Mouse (Mus musculus) gastrocnemius, postnatal 4 days (tissue): ENCODE measurements around the gene Psenen. TPM values are rescaled to one million over a fixed set of nuclear protein-coding genes. Genes with fewer than 3 reads are reported as not detected.

Source experiments
- DNase-seq, 2 experiments: peaks; one replicate each; pipeline ENCODE4 v3.0.0; 2021 to 2022; ENCODE audit warnings: low spot score in 2 of 2, mixed read lengths in 2 of 2
- total RNA-seq, 2 experiments: library from RNA; stranded (reverse); gene quantifications; 2 replicates each; pipeline ENCODE4 v1.2.3; 2021

Psenen gene
- total RNA-seq, 2 experiments from 2014 or later, result 87.0 to 103 TPM

- no peak for DNase-seq
These were observed 6.4 kb downstream of the Psenen start for GRCm38 (mm10) chr7:30556894-30557536.

DNA sequence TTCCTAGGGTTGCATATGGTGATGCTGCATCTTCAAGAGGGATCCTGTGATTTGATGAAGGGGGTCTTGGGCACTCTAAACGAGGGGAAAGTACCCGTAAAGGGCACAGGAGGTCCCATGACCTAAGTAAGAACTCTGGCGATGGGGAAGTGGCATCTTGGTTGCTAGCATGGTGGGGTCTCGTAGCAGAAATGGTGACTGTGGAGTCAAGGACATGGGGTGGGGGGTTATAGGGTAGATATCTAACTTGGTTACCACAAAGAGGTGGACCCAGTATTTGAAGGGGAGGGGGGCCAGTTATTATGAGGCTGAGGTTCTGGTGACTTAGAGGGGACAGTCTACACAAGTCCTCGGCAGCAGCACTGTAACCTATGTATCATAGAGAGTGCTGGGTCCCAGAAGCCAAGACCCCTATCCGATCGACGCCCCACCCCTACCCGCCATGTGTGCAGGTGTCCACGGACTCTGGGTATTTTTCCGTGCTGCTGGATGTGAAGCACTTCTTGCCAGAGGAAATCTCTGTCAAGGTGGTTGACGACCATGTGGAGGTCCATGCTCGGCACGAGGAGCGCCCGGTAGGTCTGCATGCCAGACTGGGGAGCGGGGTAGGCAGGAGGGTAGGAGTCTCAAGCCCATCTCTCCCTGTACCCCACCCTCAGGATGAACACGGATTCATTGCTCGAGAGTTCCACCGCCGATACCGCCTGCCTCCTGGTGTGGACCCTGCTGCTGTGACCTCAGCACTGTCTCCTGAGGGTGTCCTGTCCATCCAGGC, 9.4 kb downstream of the Psenen start:
- no peak for DNase-seq

- peak in 1 of 2 experiments; percentile 54 for DNase-seq
These were observed 10.3 kb downstream of the Psenen start for GRCm38 (mm10) chr7:30553021-30553589.

- DNase-seq, result peak; percentile 91 to 98
These were observed 11.1 kb downstream of the Psenen start, which contains the start of the genes Hspb6 and Proser3 for GRCm38 (mm10) chr7:30552102-30553020. Hspb6 (plus strand) TSS chr7:30552178. Proser3 (minus strand) TSS chr7:30552299.

DNA sequence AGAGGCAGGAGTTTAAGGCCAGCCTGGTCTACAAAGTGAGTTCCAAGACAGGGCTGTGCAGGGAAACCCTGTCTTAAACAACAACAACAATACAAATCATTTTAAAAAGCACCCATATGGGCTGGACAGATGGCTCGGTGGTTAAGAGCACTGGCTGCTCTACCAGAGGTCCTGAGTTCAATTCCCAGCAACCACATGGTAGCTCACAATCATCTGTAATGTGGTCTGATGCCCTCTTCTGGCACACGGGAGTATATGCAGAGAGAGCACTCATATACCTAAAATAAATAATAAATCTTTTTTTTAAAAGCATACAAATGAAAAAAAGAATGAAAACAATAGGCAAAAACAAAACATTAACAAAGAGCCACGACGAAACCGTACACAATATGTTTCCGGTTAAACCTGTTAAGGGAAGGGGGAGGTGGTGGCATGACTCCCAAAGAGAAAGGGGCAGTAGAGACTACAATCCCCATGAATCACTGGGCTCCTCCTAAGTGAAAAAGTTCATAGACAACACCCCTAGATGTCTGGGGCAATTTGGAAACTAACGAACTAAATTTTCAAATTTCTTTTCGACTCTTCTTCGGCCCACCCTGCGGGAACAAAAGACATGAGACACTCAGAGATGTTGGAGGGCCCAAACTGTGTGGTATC, 11.9 kb downstream of the Psenen start:
- no peak for DNase-seq

- DNase-seq, result no peak
These were observed 12.8 kb downstream of the Psenen start for GRCm38 (mm10) chr7:30550603-30551002.

DNA sequence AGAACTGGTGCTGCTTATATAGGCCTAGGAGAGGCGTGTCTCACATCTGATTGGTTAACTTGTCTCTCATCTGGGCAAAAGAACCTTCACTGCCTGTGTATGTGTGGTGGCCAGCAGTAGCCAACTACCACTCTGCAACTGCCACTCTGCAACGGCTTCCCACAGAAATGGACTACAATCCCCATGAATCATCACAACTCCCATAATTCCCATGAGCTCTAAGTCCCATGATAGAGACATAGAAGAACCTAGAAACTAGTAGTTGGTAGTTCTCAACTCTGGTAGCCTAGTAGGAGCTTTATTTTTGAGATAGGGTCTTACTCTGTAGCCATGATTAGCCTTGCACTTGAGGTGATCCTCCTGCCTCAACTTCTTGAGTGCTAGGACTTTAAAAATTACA, 13.5 kb downstream of the Psenen start:
- no peak for DNase-seq

DNA sequence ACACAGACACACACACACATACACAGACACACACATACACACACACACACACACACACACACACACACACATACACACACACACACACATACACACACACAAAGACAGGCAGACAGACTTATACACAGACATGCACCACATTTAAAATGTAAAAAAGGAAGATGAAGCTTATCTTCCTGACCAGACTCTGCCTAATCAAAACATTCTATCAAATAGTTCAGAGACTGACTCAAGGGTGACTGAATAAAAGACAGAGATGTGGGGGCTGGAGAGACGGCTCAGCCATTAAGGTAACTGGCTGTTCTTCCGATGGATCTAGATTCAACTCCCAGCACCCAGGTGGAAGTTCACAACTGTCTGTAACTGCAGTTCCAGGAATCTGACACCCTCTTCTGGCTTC, 19.1 kb downstream of the Psenen start:
- no peak for DNase-seq

- no peak for DNase-seq
These were observed 22.9 kb downstream of the Psenen start for GRCm38 (mm10) chr7:30540572-30540971.

GRCm38 (mm10) chr7:30534633-30535577, 28.5 kb downstream of the Psenen start, which contains the start of gene Arhgap33:
Arhgap33 (minus strand) TSS chr7:30535060.
- peak; percentile 92 to 96 for DNase-seq

DNA sequence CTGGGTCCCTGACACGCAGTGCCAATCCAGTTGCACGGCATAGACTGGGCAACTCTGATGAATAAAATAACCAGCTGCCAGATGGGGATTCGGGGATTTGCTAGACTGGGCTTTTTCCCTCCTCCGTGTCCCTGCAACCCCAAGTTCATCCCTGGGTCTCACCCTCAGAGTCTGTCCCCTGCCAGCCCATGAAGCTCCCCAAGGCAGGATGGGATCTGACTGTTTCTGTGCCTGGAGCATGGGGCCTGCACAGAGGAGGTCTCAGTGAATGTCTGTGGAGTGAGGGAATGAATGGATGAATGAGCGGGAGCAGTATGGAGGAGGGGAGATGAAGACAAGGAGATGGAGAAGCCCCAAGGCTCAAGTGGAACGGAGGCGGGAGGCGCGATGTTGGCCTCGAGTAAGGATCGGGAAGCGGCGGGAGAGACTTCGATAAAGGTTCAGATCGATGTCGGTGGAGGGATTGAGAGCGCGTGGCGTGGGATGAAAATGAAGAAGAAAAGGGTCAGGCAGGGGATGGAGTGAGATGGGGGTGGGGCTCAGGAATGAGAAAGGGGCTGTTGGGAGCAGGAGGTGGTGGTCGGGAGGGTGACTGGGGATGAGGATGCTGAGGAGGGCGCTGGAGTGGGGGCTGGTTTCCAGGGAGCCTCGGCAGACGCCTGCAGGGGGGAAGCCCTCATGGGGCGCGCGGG, 29.3 kb downstream of the Psenen start:
- DNase-seq, result no peak

DNA sequence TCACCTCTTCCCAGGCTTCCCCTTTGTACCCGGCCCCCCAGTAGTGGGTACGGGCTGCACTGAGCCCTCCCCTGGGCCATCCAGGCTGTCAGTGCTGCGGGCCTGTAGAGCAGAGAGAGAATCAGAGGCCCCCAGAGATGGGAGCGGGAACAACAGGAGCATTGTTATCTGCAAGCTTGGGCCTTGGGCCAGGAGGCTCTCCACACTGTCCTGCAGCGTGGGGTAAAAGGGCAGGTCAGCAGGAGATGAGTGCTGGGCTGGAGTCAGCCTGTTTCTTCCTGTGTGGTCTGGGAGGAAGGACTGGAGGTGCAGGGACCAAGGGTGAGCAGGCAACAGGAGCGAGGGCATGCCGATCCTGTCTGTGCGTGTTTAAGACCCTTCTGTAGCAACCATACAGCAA, 30.5 kb downstream of the Psenen start:
- DNase-seq, result peak in 1 of 2 experiments; percentile 47

GRCm38 (mm10) chr7:30531291-30531815, 32.1 kb downstream of the Psenen start:
- DNase-seq, result no peak

GRCm38 (mm10) chr7:30526981-30527380, 36.4 kb downstream of the Psenen start:
- DNase-seq, result no peak

DNA sequence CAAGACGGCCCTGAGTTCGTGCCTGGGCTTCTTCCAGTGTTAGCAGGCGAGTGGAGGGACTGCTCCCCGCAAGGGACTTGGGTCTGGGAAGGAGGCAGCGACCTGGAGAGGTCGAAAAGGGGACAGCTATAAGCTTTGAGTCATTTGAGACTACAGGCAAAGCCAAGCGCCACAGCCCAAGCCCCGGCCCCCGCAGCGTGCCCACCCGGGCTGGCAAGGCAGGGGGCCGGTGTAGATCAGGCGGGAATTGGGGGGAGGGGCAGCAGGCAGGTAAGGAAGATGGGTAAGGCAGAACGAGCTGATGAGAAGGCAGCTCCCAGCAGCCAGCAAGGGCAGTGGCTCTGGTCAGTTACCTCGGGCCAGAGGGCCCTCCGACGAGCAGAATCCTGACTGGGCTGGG, 37.0 kb downstream of the Psenen start:
- DNase-seq, result no peak

DNA sequence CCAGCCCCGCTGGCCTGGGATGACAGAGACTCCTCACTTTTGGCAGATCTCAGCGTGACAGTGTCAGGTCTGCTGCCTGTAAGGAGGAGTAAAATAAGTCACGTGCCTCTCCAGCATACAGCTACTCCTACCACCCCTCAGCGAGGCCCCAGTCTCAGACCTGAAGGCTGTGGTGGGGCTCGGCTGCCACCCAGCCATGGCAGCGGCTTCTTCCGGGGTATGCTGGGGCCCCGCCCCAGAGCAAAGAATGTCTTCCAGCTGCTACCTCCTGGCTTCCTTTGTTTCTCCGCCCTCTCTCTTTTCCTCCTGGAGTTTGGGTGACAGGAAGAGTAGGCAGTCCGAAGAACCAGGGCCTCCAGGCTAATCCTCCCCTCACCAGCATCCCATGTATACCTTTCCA, 37.5 kb downstream of the Psenen start:
- DNase-seq, result no peak

- no peak for DNase-seq
These were observed 38.9 kb downstream of the Psenen start for GRCm38 (mm10) chr7:30524487-30524886.

DNA sequence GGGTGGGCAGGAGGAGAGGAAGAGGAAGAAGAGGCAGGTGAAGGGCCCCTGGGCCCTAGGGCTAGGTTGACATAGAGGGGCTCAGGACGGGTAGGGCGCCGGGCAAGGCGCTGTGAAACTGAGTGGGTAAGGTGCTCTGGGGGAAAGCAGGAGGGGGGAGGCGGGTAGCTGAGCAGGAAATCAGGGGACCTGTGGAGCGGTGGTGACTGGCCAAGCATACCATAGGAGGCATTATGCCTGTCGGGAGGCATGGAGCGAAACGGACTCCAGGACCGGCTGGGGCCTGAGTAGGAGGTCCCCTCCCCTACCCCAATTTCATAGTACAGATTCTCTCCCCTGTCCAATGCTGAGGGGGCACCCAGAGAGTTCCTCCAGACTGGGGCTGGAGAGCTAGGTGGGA, 40.6 kb downstream of the Psenen start:
- DNase-seq, result no peak

DNA sequence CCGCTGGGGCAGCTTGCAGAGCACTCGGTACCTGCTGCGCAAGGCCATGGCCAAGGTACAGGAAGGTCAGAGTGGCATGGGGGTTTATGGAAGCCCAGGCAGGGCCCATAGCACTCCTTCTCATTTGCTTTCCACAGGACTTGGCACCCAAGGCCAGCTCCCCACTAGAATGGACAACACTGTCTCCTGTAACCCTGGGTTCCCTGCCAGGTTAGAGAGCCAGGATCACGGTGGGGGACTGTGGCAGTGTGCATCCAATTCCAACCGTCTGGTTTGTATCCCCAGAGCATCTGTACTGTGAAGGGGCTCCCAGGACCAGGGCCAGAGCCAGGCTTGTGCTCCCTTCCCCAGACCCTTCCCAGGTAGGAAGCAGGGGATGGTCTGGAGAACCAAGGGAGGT, 42.6 kb downstream of the Psenen start:
- DNase-seq, result no peak
